Comparison of ENCODE assay signal across 21 mouse cellular contexts in the genomic region with DNA sequence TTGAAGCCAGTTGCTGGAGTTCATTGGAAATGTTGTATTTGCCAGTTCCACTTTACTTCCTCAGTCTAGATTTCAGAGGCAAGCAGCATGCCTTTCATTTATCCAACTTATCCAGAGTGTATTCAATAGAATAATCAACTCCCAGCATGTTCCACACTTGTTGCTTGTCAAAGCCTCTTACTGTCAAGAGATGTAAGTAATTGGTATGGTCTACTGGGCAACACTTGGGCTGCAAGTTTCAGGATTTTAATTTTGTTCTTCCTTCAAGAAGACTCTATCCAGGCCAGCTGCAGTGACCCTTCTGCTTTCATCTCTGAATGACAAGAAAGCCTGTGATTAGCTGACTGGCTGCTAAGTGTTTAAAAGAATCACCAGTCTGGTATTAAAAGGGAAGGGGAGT.
A peak's percentile ranks its signal among the peaks of the same experiment; 100 is the strongest.
DNase-seq lines count a peak whose midpoint lies in the region; ATAC-seq and TF ChIP-seq lines count a peak whose summit lies in the region.
"Had no signal": no experiment of that assay in that cellular context is flagged by ENCODE, and none has a peak within 500 bp of the region (broad histone marks: within the 10 kb centered on the region; RNA-seq: fewer than 3 reads in every experiment).

No protein-coding gene starts in this region.

- peaks cover 6% of the 10 kb centered on the region; the same call in 1 of the 2 replicates for H3K27me3 ChIP-seq in midbrain, embryonic 10.5 days (ENCODE audit: low read depth, poor library complexity, severe bottlenecking)
- no peaks in the 10 kb centered on the region for H3K27me3 ChIP-seq in midbrain, embryonic 15.5 days (replicated peaks)
- no peaks in the 10 kb centered on the region for H3K27me3 ChIP-seq in midbrain, embryonic 14.5 days (ENCODE audit: control insufficient read depth, insufficient read depth, low read length)
- H3K27me3 ChIP-seq in liver, postnatal 0 days (ENCODE audit: insufficient read depth, low read length): no peaks in the 10 kb centered on the region
- H3K27me3 ChIP-seq: liver, embryonic 13.5 days; megakaryocyte, embryonic 14.5 days had no signal

- no peak overlapping the region for H3K9ac ChIP-seq in midbrain, embryonic 15.5 days
- no peak overlapping the region for H3K9ac ChIP-seq in midbrain, embryonic 14.5 days (replicated peaks; ENCODE audit: low read length)
- H3K9ac ChIP-seq in liver, postnatal 0 days (replicated peaks): no peak overlapping the region
- H3K9ac ChIP-seq: liver, embryonic 13.5 days; lung, embryonic 14.5 days had no signal

- no peak overlapping the region for H3K27ac ChIP-seq in midbrain, embryonic 10.5 days (replicated peaks)
- H3K27ac ChIP-seq in midbrain, embryonic 15.5 days: no peak overlapping the region
- no peak overlapping the region for H3K27ac ChIP-seq in midbrain, embryonic 14.5 days (replicated peaks; ENCODE audit: low read depth, low read length)
- H3K27ac ChIP-seq in liver, postnatal 0 days (ENCODE audit: low read depth): no peak overlapping the region
- H3K27ac ChIP-seq: liver, embryonic 13.5 days had no signal

- no peak for TF ChIP-seq EP300 in liver, postnatal 0 days (IDR thresholded peaks at IDR 0.05; ENCODE audit: low read depth)

- TF ChIP-seq CTCF in liver, postnatal 0 days (IDR thresholded peaks at IDR 0.05; ENCODE audit: low read depth): no peak

- H3K4me2 ChIP-seq in midbrain, embryonic 15.5 days: no peak overlapping the region
- no peak overlapping the region for H3K4me2 ChIP-seq in midbrain, embryonic 14.5 days (ENCODE audit: low read length)
- H3K4me2 ChIP-seq in liver, postnatal 0 days (ENCODE audit: low read depth, low read length): no peak overlapping the region
- H3K4me2 ChIP-seq: heart, embryonic 11.5 days; liver, embryonic 13.5 days; lung, embryonic 14.5 days had no signal

- H3K9me3 ChIP-seq in midbrain, embryonic 10.5 days (replicated peaks): no peaks in the 10 kb centered on the region
- no peaks in the 10 kb centered on the region for H3K9me3 ChIP-seq in midbrain, embryonic 15.5 days
- no peaks in the 10 kb centered on the region for H3K9me3 ChIP-seq in midbrain, embryonic 14.5 days (ENCODE audit: control insufficient read depth, low read length)
- no peaks in the 10 kb centered on the region for H3K9me3 ChIP-seq in liver, postnatal 0 days (ENCODE audit: low read length)
- H3K9me3 ChIP-seq: liver, embryonic 13.5 days; megakaryocyte, embryonic 14.5 days had no signal

- no peaks in the 10 kb centered on the region for H3K36me3 ChIP-seq in midbrain, embryonic 10.5 days
- no peaks in the 10 kb centered on the region for H3K36me3 ChIP-seq in midbrain, embryonic 15.5 days (replicated peaks)
- H3K36me3 ChIP-seq in midbrain, embryonic 14.5 days (ENCODE audit: control insufficient read depth, insufficient read depth, low read length): no peaks in the 10 kb centered on the region
- no peaks in the 10 kb centered on the region for H3K36me3 ChIP-seq in liver, postnatal 0 days (replicated peaks; ENCODE audit: insufficient read depth, low read length)
- H3K36me3 ChIP-seq: liver, embryonic 13.5 days had no signal

- no peak overlapping the region for H3K4me3 ChIP-seq in midbrain, embryonic 10.5 days
- no peak overlapping the region for H3K4me3 ChIP-seq in midbrain, embryonic 15.5 days
- H3K4me3 ChIP-seq in midbrain, embryonic 14.5 days (replicated peaks; ENCODE audit: low read depth, low read length): no peak overlapping the region
- H3K4me3 ChIP-seq in liver, postnatal 0 days (ENCODE audit: low read depth, low read length): no peak overlapping the region
- H3K4me3 ChIP-seq: liver, embryonic 13.5 days; myocyte had no signal

- no peak for ATAC-seq in midbrain, embryonic 15.5 days (replicated peaks)
- ATAC-seq in midbrain, embryonic 14.5 days (ENCODE audit: low FRiP score, low TSS enrichment): no peak
- no peak for ATAC-seq in liver, postnatal 0 days
- ATAC-seq in monocyte, adult 5-6 weeks (replicated peaks; ENCODE audit: insufficient number of reproducible peaks, low FRiP score, low TSS enrichment, poor library complexity, severe bottlenecking): no peak
- ATAC-seq: hindbrain, embryonic 16.5 days; intestine, postnatal 0 days had no signal

- peaks cover 9% of the 10 kb centered on the region; the same call in 1 of the 2 replicates for H3K4me1 ChIP-seq in midbrain, embryonic 10.5 days
- H3K4me1 ChIP-seq in midbrain, embryonic 15.5 days: no peaks in the 10 kb centered on the region
- H3K4me1 ChIP-seq in midbrain, embryonic 14.5 days (ENCODE audit: control insufficient read depth, insufficient read depth, low read length): no peaks in the 10 kb centered on the region
- no peaks in the 10 kb centered on the region for H3K4me1 ChIP-seq in liver, postnatal 0 days (ENCODE audit: insufficient read depth)
- H3K4me1 ChIP-seq: liver, embryonic 13.5 days had no signal

- DNase-seq in embryo, embryonic 11 days: peak; percentile 4
- DNase-seq in embryo, embryonic 10 days (ENCODE audit: low spot score): no peak
- peak; percentile 19 for DNase-seq in midbrain, embryonic 10.5 days (ENCODE audit: low spot score)
- peak; percentile 17 for DNase-seq in midbrain, embryonic 14.5 days
- DNase-seq in liver, postnatal 0 days: no peak
- no peak for DNase-seq in right cerebral cortex, postnatal 10 days (ENCODE audit: low spot score in 2 of 2)
- DNase-seq: adrenal gland, postnatal 14 days; cerebellum, adult 9-10 months; gastrocnemius, postnatal 14 days; heart, adult 11 months; kidney, postnatal 4 days; liver, embryonic 13.5 days; lung, embryonic 14.5 days; right cerebral cortex, postnatal 14 days had no signal

Comparison
In these comparisons a context has a peak if more than half of its experiments do, and no peak if none do; other contexts are left out.
1. DNase-seq: peak in embryo, embryonic 11 days (single experiment), midbrain, embryonic 10.5 days (single experiment) and midbrain, embryonic 14.5 days (single experiment); none in embryo, embryonic 10 days (single experiment), liver, postnatal 0 days (single experiment) and right cerebral cortex, postnatal 10 days (0 of 2).